Mouse (Mus musculus) forebrain, embryonic 15.5 days (tissue): ENCODE measurements at regions not wholly inside any gene's neighbourhood (a gene's known extent, or its start where the extent isn't known, plus 50 kb on each side); places are given as distances from the start of the nearest gene placed in this dataset.
A peak's percentile ranks its signal among the peaks of the same experiment; 100 is the strongest.

ENCODE experiments used
- ATAC-seq: fragments of 200-750 bp; cut with Nextera tagmentation; replicated peaks from 2 replicates; pipeline ENCODE4 v1.8.0; 2017; ENCODE audit warnings: mild to moderate bottlenecking, moderate TSS enrichment, moderate library complexity
- H3K27ac ChIP-seq: fragments of 300-500 bp; sonication (generic); replicated peaks from 2 replicates; pipeline ENCODE4 v1.5.1; 2015; ENCODE audit warnings: mild to moderate bottlenecking, inconsistent platforms
- H3K27me3 ChIP-seq: fragments of 300-500 bp; sonication (generic); 2 replicates; pipeline ENCODE4 v1.6.1; 2015; ENCODE audit warnings: inconsistent platforms
- H3K36me3 ChIP-seq: fragments of 300-500 bp; sonication (generic); 2 replicates; pipeline ENCODE4 v1.6.1; 2015; ENCODE audit warnings: mild to moderate bottlenecking, inconsistent platforms
- H3K4me1 ChIP-seq: fragments of 300-500 bp; sonication (generic); 2 replicates; pipeline ENCODE4 v1.6.1; 2015; ENCODE audit warnings: inconsistent platforms
- H3K4me2 ChIP-seq: fragments of 300-500 bp; sonication (generic); replicated peaks from 2 replicates; pipeline ENCODE4 v1.6.1; 2015; ENCODE audit warnings: mild to moderate bottlenecking, inconsistent platforms
- H3K4me3 ChIP-seq: fragments of 300-500 bp; sonication (generic); 2 replicates; pipeline ENCODE4 v1.5.1; 2015; ENCODE audit warnings: mild to moderate bottlenecking, inconsistent platforms
- H3K9ac ChIP-seq: fragments of 300-500 bp; sonication (generic); replicated peaks from 2 replicates; pipeline ENCODE4 v1.6.1; 2015; ENCODE audit warnings: mild to moderate bottlenecking, inconsistent platforms
- H3K9me3 ChIP-seq: fragments of 300-500 bp; sonication (generic); 2 replicates; pipeline ENCODE4 v1.6.1; 2016; ENCODE audit warnings: inconsistent platforms
- WGBS: fragments of 180-500 bp; shearing (Covaris S2); methylation state at CpG from one replicate; pipeline ENCODE4 v1.1.7; 2015; ENCODE audit warnings: mixed read lengths; 5-methylcytosine and 5-hydroxymethylcytosine counted together

GRCm38 (mm10) chr19:24622776-24623175 is 51.0 kb upstream of the Tmem252 start:
- no peak for ATAC-seq
- no peaks in the 10 kb centered on the region for H3K4me1 ChIP-seq
- H3K4me3 ChIP-seq: no peak overlapping the region
- no peak overlapping the region for H3K4me2 ChIP-seq
- no peaks in the 10 kb centered on the region for H3K36me3 ChIP-seq
- H3K27ac ChIP-seq: no peak overlapping the region
- no peaks in the 10 kb centered on the region for H3K27me3 ChIP-seq
- WGBS: 95% methylated on average over 9 of the region's 9 CpGs
- H3K9ac ChIP-seq: no peak overlapping the region
- no peaks in the 10 kb centered on the region for H3K9me3 ChIP-seq

- no peak overlapping the region for H3K4me2 ChIP-seq
- H3K4me3 ChIP-seq: no peak overlapping the region
- H3K4me1 ChIP-seq: no peaks in the 10 kb centered on the region
- WGBS: 80% methylated on average over 4 of the region's 4 CpGs
- H3K27ac ChIP-seq: no peak overlapping the region
- no peaks in the 10 kb centered on the region for H3K36me3 ChIP-seq
- no peaks in the 10 kb centered on the region for H3K9me3 ChIP-seq
- no peaks in the 10 kb centered on the region for H3K27me3 ChIP-seq
- H3K9ac ChIP-seq: no peak overlapping the region
- no peak for ATAC-seq
Observed at GRCm38 (mm10) chr19:24622309-24622708, 51.5 kb upstream of the Tmem252 start.

GRCm38 (mm10) chr19:24621610-24622220 is 52.1 kb upstream of the Tmem252 start:
- 33% methylated on average over 8 of the region's 8 CpGs for WGBS

GRCm38 (mm10) chr19:24615762-24616310 is 58.0 kb upstream of the Tmem252 start:
- Histone ChIP-seq H3K36me3 (no peaks in the 10 kb centered on the region), H3K27me3 (no peaks in the 10 kb centered on the region), H3K4me2 (no peak overlapping the region), H3K9me3 (no peaks in the 10 kb centered on the region), H3K4me3 (no peak overlapping the region), H3K4me1 (no peaks in the 10 kb centered on the region), H3K27ac (no peak overlapping the region), H3K9ac (no peak overlapping the region)
- WGBS: 89% methylated on average over 7 of the region's 7 CpGs
- ATAC-seq: no peak

More at GRCm38 (mm10) chr19:24621610-24622220, 52.1 kb upstream of the Tmem252 start:
- peak; percentile 71 for ATAC-seq
- H3K4me3 ChIP-seq: no peak overlapping the region
- no peak overlapping the region for H3K4me2 ChIP-seq
- no peaks in the 10 kb centered on the region for H3K9me3 ChIP-seq
- no peaks in the 10 kb centered on the region for H3K27me3 ChIP-seq
- no peaks in the 10 kb centered on the region for H3K4me1 ChIP-seq
- no peak overlapping the region for H3K27ac ChIP-seq
- no peak overlapping the region for H3K9ac ChIP-seq
- no peaks in the 10 kb centered on the region for H3K36me3 ChIP-seq

GRCm38 (mm10) chr19:24607884-24608283 is 52.2 kb upstream of the Pip5k1b start:
- 63% methylated on average over 3 of the region's 3 CpGs for WGBS
- ATAC-seq: no peak
- Histone ChIP-seq H3K4me1 (no peaks in the 10 kb centered on the region), H3K4me2 (no peak overlapping the region), H3K27me3 (no peaks in the 10 kb centered on the region), H3K9me3 (no peaks in the 10 kb centered on the region), H3K4me3 (no peak overlapping the region), H3K27ac (no peak overlapping the region), H3K36me3 (no peaks in the 10 kb centered on the region), H3K9ac (no peak overlapping the region)

- no peaks in the 10 kb centered on the region for H3K27me3 ChIP-seq
- H3K27ac ChIP-seq: no peak overlapping the region
- H3K4me3 ChIP-seq: no peak overlapping the region
- no peak for ATAC-seq
- H3K36me3 ChIP-seq: no peaks in the 10 kb centered on the region
- H3K4me2 ChIP-seq: no peak overlapping the region
- 71% methylated on average over 5 of the region's 5 CpGs for WGBS
- no peak overlapping the region for H3K9ac ChIP-seq
- H3K4me1 ChIP-seq: no peaks in the 10 kb centered on the region
- no peaks in the 10 kb centered on the region for H3K9me3 ChIP-seq
Observed at GRCm38 (mm10) chr19:24606390-24606976, 50.8 kb upstream of the Pip5k1b start.
